26 mouse cellular contexts compared by ENCODE assay signal in genomic region chr8:128716184-128716583, GRCm38 (mm10). TPM values are rescaled to one million over a fixed set of nuclear protein-coding genes. Genes with fewer than 3 reads are reported as not detected.
DNase-seq lines count a peak whose midpoint lies in the region; TF ChIP-seq lines count a peak whose summit lies in the region.
"Had no signal": no experiment of that assay in that cellular context is flagged by ENCODE, and none has a peak within 500 bp of the region (broad histone marks: within the 10 kb centered on the region; RNA-seq: fewer than 3 reads in every experiment).

No protein-coding gene starts in this region.

- intact Hi-C loops in left cerebral cortex, adult 2 months (cut with DNase I), result no loop called here

- H3K4me3 ChIP-seq in left cerebral cortex, adult 2 months, result no peak overlapping the region
- H3K4me3 ChIP-seq: erythroblast, embryonic 14.5 days; gastrocnemius, adult 2 months; hindbrain, embryonic 13.5 days; limb, embryonic 12.5 days; liver, embryonic 15.5 days; lung, embryonic 15.5 days; midbrain, embryonic 13.5 days; neural tube, embryonic 13.5 days had no signal

- DNase-seq in frontal cortex, adult 2 months (ENCODE audit: extremely low spot score in 1 of 2, low spot score in 1 of 2), result peak; percentile 47 to 66
- no peak for DNase-seq in frontal cortex, postnatal 10 days (ENCODE audit: low spot score in 2 of 2)
- peak; percentile 12 to 50 for DNase-seq in left cerebral cortex, adult 18-20 months (ENCODE audit: low spot score in 2 of 2)
- DNase-seq in left cerebral cortex, adult 2 months (ENCODE audit: extremely low spot score in 1 of 2, low spot score in 2 of 2), result no peak
- DNase-seq in right cerebral cortex, postnatal 36 days (ENCODE audit: low spot score in 2 of 2), result peak; percentile 29 to 50
- DNase-seq in right cerebral cortex, postnatal 4 days, result no peak
- no peak for DNase-seq in adrenal gland, postnatal 14 days
- DNase-seq in cerebellum, adult 8-10 months, result no peak
- DNase-seq: adrenal gland, postnatal 10 days; cerebellum, adult 11-12 months; cerebellum, postnatal 10 days; gastrocnemius, adult 2 months; gastrocnemius, postnatal 36 days; heart, adult 18-20 months; heart, postnatal 4 days; kidney, adult 8-10 months; kidney, postnatal 4 days had no signal

- no peak overlapping the region for H3K27ac ChIP-seq in left cerebral cortex, adult 2 months
- H3K27ac ChIP-seq: gastrocnemius, adult 2 months; hindbrain, embryonic 13.5 days; kidney, postnatal 0 days; limb, embryonic 12.5 days; liver, embryonic 15.5 days; lung, embryonic 15.5 days; macrophage; midbrain, embryonic 13.5 days; neural tube, embryonic 13.5 days had no signal

- no peak for TF ChIP-seq CTCF in left cerebral cortex, adult 2 months (IDR thresholded peaks at IDR 0.05)

RNA-seq across cellular contexts. Expression of gene Itgb1, which starts 30.7 kb away (rescaled TPM):
- 37.8 and 41.9 TPM in 2 replicates for polyA plus RNA-seq in frontal cortex, adult 2 months (2012; rRNA removed)
- total RNA-seq in left cerebral cortex, adult 18-20 months (2021), result 10 to 100 TPM; 40.9 to 45.3 TPM
- total RNA-seq in left cerebral cortex, adult 2 months (2021), result 10 to 100 TPM; 44.6 to 48.3 TPM
- total RNA-seq in adrenal gland, postnatal 14 days (2021), result 269 and 279 TPM in 2 replicates

Comparison
In these comparisons a context has a peak if more than half of its experiments do, and no peak if none do; other contexts are left out.
1. DNase-seq: peak in frontal cortex, adult 2 months (2 of 2), left cerebral cortex, adult 18-20 months (2 of 2) and right cerebral cortex, postnatal 36 days (2 of 2); none in frontal cortex, postnatal 10 days (0 of 2), left cerebral cortex, adult 2 months (0 of 2), right cerebral cortex, postnatal 4 days (single experiment), adrenal gland, postnatal 14 days (single experiment) and cerebellum, adult 8-10 months (single experiment).